Mouse (Mus musculus): ENCODE data around the gene Crebl2.

- TF ChIP-seq CTCF (IDR thresholded peaks at IDR 0.05; ENCODE audit: extremely low read depth, insufficient read depth, insufficient read length, insufficient replicate concordance): no peak
- TF ChIP-seq POLR2A (IDR thresholded peaks at IDR 0.05; ENCODE audit: low read depth, low read length): no peak
These were observed 50.1 kb downstream of the Crebl2 start for GRCm38 (mm10) chr6:134880046-134880445.

Measured in spleen, adult 2 months (tissue).